Mouse (Mus musculus): ENCODE data around the gene Iqca.

Gene Iqca

DNA sequence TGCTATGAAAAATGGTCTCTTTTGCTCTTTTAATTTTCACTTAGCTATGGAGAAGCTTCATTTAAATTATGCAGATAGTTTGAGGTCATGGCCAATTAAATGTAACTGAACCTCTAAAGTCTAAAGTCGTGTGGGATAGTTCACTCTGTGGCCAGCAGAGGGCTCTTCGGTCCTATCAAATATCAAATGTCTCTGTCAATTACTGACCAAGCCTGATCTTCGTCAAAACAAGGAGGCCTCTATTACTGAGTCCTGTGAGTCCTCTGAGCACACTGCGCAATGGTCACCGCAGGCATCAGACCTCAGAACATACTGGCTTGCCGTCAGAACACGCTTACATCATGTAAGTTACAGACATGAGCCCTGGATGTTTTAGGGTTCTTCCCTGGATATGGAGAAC lies 92.6 kb downstream of the Iqca start:
- no peak for DNase-seq (ENCODE audit: low read depth, low spot score)

DNA sequence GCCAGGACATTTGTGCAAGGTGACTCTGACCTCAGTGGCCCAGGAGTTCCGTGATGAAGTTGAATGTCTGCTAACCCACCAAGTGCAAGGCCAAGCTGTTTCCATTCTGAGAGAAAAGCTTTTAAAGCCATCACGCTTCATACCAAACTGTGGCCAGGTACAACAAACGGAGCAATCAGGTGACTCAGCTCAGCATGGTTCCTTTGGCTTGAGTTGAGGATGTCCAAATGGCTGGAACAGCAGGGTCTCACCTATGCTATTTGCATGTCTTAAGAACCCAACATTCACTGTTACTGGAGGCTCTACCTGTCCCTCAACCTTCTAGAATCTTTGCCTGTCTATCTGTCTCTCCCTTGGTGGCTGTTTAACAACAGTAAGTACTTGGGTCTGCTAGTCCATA lies 93.1 kb downstream of the Iqca start:
- no peak for DNase-seq (ENCODE audit: low read depth, low spot score)

DNA sequence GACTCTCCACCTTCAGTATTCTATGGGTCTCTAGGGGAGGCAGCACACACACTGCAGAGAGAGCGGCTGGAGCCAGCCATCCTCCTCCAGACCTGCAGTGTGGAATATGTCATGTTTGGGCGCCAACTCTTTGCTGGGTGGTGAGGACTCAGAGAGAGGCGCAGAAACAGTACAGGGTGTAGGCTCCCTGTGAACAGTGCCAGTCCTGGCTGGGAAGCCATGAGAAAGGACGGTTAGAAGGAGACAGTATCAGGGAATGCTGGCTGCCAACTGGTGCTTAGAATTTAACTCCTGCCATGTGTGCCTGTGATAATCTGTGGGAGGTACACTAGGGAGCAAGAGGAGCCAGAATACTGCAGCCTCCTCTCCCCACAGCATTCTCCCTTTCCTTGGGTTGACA lies 98.2 kb downstream of the Iqca start:
- DNase-seq (ENCODE audit: low read depth, low spot score), result no peak

DNA sequence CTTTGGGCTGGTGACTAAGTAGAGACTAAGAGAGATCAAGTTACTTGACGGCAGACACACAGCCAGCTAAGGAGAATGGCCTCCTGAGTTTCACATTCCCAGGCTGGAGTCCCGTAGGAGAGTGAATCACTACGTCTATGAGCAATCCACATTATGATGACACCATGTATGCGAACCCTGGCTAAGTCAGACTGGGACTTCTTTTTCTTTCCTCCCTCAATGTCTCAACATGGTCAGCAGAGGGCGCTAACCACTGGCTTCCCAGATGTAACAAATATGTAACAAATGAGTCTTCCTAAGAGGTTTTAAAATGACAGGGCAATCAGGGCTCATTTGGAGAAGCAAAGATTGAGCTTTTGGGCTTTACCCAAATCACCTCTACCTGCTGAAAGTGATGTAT lies 101.9 kb downstream of the Iqca start:
- DNase-seq (ENCODE audit: low read depth, low spot score), result no peak

DNA sequence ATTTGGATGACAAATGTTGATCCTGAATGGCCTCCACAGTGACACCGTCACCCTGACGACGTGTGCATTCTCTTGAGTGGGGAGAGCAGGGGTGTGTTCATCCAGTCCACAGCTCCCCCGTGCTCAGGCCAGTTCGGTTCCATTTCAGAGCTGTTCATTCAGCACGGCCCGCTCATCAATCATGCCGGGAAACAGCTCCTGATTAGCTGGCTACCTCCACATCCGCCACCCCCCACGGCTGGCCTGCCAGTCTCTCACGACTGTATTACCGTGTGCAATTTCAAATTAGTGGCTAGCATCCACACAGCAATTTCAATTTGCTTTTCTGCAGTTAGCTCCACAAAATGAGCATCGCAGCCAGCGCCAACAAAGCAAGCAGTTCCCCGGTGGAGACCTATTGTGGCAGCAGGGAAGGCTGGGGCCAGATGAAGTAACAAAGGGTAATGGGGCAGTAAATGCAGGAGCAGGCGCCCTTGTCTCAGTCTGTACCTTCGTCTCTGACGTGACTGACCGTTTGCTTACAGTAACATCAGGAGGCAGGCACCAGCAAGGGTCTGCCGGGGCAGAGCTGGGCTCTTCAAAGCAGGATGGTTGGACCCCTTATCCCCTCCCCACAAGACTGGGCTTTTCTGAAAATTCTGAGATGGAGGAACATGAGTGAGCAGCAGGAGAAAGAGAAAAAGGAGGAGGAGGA lies 103.0 kb downstream of the Iqca start:
- DNase-seq (ENCODE audit: low read depth, low spot score), result no peak

DNA sequence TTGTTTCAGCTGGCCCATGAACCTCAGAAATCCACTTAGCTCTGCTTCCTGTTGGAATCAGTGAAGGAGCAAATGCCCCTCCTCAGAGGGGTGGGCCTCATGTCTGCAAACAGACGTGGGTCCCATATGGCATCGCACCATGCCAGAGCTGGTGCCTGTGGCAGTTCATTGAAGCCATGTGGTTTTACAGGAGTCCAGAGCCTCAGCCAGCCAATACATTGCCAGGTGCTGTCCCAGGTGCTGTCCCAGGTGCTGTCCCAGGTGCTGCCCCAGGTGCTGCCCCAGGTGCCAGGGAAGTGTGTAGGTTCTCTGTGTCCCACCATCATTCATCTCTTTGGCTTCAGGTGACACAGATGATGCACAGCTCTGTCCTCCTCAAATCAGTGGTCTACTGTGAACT lies 124.9 kb downstream of the Iqca start:
- no peak for DNase-seq (ENCODE audit: low read depth, low spot score)

DNA sequence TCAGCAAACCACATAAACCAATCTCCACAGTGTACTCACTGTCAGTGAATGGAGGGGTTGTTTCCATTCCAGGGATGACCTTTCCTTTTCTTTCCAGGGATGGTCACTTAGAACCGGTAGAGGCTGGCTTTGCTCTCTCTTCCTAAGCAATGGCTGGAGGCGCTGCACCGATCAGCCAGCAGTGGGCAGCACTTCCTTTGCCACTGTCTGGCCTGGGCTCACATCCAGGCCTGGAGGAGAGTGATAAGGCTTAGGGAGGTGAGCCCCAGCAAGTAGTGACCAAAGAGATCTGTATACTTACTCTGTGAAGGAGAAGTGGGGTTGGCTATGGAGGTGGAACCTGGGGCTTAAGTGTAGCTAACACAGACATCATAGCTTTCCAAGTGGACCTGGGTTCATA lies 126.3 kb downstream of the Iqca start:
- no peak for DNase-seq (ENCODE audit: low read depth, low spot score)

DNA sequence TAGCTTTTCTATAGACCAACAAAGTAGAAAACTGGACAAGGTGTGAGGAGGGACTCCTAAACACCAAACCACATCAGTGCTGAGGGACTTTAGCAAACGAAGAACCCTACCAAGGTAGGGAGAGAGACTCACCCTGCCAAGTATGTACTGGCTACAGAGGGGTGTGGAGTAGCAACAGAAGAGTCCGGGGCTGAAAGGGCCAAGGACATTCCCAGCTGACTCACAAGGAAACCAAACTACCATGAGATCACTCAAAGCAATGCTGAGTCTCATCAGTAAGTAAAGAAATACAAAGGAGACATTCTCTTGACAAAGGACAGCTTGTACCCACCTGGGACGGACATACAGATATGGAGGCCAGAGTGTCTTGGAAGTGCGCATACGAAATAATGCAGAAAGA lies 132.9 kb downstream of the Iqca start:
- DNase-seq (ENCODE audit: low read depth, low spot score), result no peak

DNA sequence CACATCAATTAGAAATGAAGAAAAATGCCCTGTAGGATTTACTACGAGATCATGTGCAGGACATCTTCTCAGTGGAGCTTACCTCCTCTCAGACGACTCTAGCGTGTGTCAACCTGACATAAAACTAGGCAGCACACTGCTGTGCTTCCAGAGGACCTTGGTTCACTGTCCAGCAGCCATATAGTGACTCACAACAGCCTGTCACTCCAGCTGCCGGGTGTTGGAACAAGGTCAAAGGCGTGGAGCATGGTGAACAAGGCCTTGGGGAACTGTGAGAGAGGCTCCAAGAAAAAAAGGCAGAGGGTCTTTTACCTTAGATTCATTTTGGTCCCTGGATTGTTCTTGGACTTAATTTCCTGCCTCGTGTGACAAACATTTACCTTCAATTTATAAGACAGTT lies 135.1 kb downstream of the Iqca start:
- DNase-seq (ENCODE audit: low read depth, low spot score), result no peak

DNA sequence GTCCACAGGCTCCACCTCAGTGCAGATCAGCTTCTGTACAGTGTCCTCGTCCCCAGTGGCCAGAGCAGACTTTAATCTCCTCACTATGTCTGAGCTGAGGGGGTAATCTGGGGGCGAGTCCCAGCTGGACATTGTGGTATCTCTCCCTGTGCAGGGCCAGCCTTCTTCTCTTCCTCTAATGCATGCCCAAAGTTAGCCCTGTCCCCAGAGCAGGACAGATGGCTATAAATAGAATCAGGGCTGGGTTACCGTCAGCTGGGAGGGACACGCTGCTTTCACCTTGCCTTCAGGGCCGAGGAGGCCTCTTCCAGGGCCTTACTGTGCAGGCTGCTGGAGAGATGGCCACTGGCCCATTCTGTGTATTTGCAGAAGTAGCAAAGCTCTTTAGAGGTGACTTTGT lies 138.8 kb downstream of the Iqca start, which contains the start of gene Asb18:
Asb18 (minus strand) TSS at position 221 of the 400 bp plus-strand sequence.
- no peak for DNase-seq (ENCODE audit: low read depth, low spot score)

DNA sequence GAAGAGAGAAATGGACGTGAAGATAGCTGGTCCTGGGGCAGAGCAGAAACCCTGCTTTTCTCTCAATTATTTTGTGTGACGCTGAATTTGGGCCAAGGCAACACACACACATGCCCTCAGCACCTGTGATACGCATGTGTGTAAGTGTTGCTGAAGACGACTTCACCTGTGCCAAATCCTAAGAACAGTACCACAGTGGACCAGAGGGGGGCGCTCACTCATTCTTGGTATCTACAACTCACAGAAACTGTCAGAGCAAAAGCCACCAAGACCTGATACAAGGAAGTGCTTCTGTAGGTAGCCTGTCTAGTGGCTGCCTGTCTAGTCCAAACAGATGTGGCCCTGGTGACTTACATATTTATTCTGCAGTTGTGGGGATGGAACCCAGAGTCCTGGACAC lies 139.9 kb downstream of the Iqca start:
- DNase-seq (ENCODE audit: low read depth, low spot score), result no peak

DNA sequence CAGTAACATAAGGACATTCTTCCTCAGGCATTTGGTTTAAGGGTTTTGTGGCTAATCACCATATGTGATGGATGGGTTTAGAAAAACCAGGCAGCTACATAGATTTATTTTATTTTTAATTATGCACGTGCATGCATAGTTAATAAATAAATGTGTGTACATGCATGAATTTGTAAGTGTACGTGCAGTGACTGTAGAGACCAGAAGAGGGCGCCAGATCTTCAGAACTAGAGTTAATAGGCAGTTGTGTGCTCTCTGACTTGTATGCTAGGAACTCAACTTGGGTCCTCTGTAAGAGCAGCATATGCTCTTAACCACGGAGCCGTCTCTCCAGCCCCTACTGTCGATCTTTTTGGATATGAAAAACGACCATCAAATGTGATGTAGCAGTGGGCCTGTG lies 140.4 kb downstream of the Iqca start:
- DNase-seq (ENCODE audit: low read depth, low spot score), result no peak

DNA sequence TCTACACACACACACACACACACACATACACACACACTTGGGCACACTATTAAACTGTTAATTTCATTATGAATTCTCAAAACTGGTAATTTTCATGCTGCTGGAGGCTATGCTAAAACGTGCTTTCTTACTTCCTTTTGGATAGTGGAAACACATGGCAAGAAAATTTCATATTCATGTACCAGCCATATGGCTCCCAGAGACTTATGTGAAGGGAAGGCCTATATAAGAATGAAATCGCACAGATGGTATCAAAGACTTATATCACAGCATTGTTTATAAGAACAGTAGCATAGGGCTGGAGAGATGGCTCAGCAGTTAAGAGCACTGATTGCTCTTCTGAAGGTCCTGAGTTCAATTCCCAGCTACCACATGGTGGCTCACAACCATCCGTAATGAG lies 141.0 kb downstream of the Iqca start:
- DNase-seq (ENCODE audit: low read depth, low spot score), result no peak

DNA sequence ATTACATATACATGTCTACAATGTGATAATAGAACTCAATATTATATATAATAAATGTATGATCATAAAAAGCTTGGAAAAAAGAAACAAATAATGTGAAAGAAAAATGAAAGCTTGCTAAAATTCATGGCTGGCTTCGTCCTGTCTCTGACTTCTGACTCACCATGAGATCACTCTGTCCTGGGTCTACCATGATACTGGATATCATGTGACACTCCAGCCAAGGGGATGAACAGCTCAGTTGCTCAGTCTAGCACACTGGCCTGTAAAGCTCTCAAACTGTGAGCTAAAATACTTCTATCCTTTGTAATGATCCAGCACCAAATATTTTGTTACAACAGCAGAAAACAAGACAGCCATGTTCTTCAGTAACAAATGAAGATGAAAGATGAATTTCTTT lies 143.1 kb downstream of the Iqca start:
- DNase-seq (ENCODE audit: low read depth, low spot score), result no peak

DNA sequence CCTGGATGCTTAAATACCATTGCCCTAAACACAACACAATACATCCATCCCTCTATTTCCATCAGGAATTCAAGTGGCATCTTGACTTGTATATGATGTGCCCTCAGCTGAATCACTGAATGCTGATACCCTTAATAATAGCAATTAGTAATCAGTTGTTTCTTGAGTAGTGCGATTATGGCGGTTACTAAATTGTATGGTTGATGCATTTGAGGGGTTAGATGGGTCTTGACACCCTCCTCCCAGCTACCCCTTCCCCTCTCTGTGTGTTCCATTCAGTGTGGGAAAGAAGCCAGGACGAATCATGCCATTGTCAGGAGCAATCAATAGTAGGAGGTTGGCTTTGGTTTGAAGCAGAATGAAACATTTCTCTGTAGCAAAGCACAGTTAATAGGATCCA lies 144.0 kb downstream of the Iqca start:
- no peak for DNase-seq (ENCODE audit: low read depth, low spot score)

DNA sequence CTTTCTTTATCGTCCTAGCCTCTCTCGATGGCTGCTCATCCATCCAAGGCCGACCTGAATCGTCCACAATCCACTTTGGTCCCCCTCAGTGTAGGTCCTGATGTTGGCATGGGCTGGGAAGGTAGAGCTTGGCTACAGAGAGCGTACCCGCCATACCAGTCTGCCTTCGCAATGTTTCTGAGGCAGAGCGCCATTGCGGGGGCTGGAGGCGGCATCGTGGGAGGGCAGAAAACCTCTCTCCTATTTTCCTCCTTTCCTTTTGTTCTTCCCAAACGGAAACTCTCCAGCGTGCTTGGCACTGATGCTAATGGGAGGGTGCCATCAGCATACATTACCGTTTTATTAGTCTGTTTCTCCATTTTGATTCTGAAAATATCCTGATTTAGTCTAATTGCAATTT lies 146.5 kb downstream of the Iqca start:
- no peak for DNase-seq (ENCODE audit: low read depth, low spot score)

DNA sequence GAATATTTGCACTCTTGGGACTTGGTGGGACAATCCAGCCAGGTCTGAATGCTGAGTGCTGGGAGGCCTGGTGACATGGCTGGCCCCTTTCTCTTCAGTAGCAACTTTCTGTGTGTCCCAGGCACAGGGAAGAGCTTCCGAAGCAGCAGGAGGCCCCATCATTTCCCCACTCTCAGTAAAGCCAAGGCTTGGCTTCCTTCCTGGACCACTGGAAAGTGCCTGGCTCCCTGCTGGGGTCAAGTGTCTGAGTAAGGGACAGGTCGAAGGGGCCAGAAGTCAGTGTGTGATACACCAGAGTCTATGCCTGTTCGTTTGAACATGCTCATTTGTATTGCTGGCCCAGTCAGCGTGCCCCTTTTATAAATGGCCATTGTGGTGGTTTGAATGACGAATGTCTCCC lies 152.2 kb downstream of the Iqca start:
- no peak for DNase-seq (ENCODE audit: low read depth, low spot score)

DNA sequence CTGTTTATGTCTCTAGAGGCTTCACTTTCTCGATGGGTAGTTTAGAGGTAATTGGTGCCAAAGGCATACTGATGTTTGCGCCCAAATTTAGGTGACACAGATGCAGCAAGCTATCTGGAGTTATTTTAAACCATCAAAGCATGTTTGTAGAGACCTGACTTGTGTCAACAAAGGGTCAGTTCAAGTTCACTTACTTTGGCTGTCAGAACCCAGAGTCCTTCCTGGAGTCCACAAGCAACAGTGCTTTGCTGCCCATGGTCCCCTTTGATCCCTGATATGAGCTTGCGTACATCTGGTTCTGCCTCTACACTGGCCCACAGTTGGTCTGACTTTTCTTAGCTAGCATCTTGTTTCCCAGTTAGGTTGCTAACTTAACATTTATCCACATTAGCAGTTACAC lies 153.3 kb downstream of the Iqca start:
- no peak for DNase-seq (ENCODE audit: low read depth, low spot score)

DNA sequence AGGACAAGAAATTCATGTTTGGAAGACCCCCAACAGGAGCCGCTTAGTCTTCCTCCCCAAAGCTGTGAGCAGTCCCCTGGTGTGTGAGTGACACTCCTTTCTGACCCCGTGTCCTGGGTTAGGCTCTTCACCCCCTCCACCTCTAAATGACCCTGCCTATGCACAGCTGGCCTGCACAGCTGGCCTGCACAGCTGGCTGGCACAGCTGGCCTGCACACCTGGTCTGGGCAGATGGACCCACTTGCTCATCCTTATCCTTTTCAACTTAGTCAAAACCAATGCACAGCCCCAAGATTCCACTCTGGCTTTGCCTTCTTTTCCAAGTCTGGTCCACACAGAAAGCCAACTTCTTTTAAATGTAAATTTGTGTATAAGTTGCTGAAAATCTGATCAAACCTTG lies 154.5 kb downstream of the Iqca start:
- no peak for DNase-seq (ENCODE audit: low read depth, low spot score)

DNA sequence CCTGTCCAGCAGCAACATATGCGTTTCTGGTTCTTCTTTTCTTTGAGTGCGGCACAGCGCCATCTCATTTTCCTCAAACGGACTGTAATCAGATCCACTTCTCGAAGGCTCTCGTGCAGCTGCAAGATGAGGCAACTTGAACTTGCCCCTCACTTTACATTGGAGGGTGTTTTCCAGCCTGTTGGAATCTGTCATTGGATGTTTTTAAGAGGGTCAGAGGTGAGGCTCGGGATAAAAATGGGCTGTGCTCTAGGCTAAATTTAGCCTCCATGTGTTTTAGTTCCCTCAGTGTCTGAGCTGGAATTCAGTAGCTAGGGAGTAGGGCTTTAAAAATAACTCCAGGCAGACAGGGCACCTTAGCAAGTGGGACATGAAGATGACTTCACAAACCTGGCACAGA lies 155.1 kb downstream of the Iqca start:
- no peak for DNase-seq (ENCODE audit: low read depth, low spot score)

DNA sequence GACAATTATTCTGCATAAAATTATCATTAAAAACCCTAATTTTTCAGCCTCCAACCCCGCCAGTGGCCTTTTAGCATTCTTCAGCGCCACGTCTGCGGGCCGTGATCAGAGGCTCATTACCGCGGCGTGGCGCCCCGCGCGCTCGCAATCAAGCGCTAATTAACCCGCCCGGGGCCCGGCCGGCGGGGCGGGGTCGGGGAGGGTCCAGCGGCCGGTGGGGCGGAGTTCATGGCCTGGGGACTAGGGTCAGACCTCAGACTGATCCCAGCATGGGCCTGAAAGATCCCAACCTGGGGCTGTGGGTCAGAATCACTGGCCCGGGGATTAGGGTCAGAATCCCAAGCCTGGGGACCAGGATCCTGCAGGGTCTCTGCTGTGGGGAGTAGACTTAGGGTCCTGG lies 160.9 kb downstream of the Iqca start:
- no peak for DNase-seq (ENCODE audit: low read depth, low spot score)

All from CD4-positive helper T cell, adult 2 months (primary cell).